Mouse (Mus musculus) frontal cortex, adult (tissue): Measurements from ENCODE around the gene Lnp1.
"Not testable (repeated sequence)": the region's sequence is repeated elsewhere in the genome, so short reads cannot be mapped to it uniquely, and the experiment has no call there.

ENCODE experiments used
- ATAC-seq: cut with Nextera tagmentation; 2 replicates; pipeline ENCODE4 v1.9.2; 2017; ENCODE audit warnings: mild to moderate bottlenecking, moderate library complexity, mixed read lengths; ENCODE audit not compliant: low TSS enrichment

Lnp1 gene

DNA sequence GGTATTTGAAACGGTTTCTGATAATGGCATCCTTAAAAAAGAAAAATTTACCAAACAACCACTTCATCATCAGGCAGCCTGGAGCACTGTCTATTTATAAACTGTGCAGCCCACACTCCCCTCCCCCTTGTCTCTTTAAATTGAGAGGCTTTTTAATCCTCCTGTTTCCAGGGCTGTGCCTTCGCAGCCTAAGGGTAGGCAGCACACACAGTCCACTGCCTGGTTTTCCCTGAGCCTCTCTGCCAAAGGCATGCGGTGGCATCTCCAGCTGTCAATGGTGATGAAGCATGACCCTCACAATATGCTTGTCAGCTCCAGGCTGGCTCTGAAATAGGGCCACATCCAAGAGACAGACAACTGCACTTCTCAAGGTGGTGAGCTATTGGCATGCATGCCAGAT is at the start of gene Lnp1:
TSS of gene Lnp1 (minus strand) at position 39 of the 400 bp plus-strand sequence.
- ATAC-seq: peak; percentile 50; the same call in 1 of the 2 replicates

DNA sequence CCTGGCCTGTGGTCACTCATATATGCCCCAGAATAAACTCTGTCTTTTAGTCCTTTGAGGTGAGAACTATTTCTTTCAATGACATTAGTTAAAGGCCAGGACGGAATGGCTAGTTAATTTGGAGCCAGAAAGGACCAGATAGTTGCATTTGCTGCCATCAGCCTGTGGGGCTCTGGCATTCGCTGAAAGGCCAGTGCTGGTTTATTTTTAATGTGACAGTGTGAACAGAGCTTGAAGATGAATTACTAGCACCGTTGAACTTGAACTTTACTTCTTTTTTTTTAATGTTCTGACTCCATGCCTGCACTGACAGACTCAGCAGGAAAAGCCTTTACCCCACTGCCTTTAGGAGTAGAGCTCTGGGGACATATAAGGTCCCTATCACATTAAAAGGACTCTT is 46.8 kb upstream of the Lnp1 start:
- ATAC-seq: no peak

DNA sequence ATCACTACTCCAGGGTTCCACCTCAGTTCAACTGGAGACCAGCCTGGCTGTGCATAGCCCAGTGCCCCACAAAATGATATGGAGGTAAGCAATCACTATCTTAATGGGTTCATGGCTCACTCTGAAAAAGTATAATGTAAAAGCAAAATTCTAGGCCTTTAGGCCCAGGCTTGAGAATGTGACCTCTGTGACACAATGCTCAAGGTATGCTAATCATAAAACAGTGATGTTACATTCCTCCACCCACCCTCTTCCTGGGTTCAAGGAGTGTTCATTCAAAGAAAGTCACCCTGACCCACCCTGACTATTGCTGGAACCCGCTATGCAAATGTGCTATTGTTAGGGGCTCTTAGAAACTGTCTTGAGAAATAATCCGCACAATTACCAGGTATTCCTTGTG is 30.4 kb upstream of the Lnp1 start:
- ATAC-seq: not testable (repeated sequence)

DNA sequence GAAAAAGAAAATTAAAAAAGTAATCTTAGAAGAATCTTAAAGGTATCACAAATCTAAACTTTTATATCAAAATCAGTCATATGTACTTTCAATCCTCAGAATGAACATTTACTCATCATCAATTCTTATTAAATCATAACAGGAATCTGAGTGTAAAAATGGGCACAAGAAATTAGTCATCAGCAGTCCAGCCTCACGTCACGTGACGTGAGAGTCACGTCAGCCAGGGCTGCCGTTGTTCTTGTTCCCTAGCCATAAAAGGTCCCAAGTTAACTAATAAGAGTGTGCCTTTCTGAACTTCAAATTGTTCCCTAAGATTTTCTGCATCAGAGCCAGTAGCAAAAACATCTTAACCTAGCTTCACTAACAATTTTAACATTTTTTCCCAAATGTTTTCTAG is 21.2 kb upstream of the Lnp1 start:
- no peak for ATAC-seq

DNA sequence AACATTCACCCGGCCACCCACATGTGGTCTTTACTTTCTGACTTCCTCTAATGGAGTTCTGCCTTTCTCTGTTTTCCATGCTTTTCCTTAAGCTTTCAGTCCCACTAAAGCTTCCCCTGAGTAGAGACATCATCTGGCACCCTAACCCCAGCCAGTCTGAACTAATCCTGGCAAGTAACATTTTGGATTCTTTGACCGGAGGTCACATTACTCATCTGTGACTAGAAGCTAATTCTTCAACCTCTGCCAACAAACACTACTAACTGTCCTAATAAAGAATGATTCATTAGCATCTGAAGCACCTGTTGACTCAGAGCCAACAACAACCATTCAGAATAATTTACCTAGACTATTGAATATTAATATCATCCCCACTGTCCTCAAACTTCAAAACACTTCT is 14.5 kb upstream of the Lnp1 start:
- no peak for ATAC-seq

DNA sequence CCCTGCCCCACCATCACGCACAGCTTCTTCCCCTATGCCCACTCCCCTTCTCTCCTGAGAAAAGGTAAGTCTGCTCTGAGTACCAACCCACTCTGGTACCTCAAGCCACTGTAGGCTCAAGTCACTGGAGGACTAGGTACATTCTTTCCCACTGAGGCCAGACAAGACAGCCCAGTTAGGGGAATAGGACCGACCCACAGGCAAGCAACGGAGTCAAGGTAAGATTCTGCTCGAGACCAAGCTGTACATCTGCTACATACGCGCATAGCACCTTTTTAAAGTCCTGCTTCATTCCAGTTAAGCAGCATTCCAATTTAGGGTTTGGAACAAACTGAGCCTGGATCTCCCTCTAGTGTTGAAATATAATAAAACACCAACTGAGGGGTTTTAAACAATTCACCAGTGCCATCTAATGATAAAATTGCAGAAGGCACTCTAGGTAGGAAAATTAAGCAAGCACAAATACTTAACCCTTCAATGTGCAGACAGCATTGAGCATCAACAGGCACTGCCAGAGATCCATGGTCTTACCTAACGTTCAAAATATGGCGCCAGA is 7.7 kb downstream of the Lnp1 start:
- peak; percentile 98 for ATAC-seq

DNA sequence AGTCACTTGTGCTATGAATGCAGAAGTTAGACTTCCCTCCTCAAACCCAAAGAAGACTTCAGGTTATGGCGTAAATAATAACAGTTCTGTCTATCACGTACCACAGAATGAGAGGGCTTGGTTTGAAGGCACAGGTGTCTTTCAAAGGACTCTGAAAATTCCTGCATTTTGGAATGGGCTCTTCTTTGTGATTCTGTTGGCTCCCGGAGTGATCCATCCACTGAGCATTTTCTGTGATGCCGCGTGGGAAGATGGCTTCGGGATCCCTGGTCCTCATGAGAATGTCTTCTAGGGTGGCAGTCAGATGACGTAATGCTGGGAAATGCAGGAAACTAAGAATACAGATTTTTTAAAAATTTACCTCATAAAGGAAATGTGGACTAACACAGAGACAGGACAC is 10.6 kb downstream of the Lnp1 start:
- no peak for ATAC-seq

DNA sequence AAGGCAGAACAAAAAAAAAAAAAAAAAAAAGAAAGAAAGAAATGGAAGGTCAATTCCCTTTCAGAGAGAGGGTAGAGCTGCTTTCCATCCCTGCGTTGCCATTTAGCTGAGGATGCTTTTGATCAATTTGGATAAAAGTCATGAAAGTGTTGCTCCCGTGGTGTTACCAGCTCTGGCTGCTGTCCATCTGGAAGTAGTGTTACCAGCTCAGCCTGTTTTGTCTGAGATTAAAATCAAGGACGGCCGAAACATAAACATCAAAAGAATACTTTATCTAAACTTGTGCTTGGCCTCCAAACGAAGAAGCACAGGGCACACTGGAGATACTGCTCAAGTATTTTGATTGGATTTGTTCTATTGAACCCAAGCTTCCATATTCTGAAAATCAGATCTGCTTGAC is 18.9 kb downstream of the Lnp1 start:
- no peak for ATAC-seq

DNA sequence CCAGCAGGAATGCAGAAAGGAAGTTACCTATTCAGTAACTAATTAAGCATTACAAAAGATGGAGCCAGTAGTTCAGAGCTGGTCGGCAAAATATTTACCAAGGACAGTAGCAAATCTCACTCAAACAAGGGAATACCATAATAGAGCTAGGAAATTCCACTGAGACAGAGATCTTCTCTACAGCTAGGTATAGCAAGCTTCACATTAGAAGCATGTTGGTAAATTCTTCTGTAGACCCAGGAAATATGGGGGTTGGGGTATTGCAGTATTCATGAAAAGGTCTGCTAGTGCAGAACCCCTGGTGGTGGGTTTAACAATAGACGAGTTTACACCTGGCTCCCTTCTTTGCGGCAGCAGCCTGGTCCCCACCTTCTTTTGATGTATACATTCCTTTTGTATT is 25.7 kb downstream of the Lnp1 start:
- not testable (repeated sequence) for ATAC-seq

DNA sequence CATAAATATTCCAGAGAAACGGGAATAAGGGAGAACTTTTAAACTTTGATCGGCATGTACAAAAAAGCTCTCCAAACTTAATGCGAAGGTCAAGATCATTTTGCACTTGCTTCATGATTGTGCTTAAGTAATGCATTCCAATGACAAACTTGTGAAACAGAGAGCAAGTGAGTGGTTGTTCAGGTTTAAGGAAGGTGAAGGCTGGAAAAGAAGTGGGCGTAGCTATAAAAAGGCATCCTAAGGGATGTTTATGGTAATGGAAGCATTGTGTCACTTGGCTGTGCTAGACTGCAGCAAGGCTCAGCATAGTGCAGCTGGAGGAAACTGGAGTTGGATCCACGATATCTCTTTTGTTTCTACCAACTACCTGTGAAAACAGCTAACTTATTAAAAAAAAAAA is 36.3 kb downstream of the Lnp1 start:
- no peak for ATAC-seq

DNA sequence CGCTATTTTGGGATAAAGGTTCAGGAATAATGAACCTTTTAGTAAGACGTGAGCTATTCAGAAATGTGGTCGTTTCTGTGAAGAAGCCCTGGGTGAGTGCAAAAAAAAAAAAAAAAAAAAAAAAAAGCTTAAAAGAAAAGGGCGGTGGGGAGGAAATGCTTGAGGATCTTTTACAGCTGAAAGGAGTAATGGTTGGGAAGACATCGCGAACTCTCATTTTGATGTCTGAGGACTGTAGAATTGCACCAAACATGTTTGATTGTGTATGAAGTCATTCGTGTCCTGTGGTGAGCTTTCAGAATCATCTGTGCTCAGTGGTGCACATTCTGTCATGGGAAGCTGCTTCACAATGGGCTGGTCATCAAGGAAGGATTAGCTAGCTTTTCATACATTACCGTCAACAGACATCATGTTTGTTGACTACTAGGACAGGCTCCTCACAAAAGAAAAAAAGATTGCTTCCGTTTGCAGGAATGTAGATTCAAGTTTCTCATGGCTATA is 41.2 kb downstream of the Lnp1 start:
- peak; percentile 43; the same call in 1 of the 2 replicates for ATAC-seq

DNA sequence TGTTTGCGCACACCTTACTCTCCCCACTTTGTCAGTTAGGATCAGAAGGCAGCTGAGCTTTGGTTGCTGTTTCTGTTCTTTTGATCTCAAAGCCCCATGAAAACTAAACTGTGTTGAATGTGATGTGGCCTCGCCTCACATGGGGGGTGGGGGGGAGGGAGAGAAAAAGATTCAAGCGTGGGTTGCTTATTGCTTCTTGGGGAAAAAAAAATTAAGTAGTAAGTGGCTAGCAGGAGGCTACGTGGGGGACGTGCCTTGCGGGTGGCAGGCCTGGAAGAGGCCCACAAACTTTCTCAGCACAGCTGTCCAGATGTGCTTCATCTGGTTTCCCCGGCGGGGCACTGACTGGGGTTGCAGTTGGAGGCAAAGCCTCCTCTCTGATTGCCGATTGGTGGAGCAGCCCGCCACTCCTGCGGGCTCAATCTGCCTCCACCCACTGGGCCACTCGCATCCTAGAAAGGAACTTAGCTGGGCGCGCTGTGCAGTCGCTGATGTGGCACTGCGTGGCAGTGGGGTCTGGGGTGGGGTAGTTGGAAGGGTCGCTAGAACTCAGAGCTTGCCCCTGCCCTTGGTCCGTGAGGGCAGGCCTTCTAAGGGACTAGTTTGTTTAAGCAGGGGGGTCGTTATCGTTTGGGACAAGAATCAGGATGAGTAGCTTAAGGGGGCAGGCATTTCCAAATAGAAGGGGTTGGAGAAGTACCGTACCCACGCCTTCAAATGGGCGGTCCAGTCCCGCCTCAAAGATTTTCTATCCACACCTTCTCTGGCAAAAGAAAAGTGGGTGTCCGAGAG is 41.8 kb downstream of the Lnp1 start, which contains the start of gene Tmem45a:
TSS of gene Tmem45a (minus strand) at position 343 of the 792 bp plus-strand sequence.
- peak; percentile 100 for ATAC-seq

DNA sequence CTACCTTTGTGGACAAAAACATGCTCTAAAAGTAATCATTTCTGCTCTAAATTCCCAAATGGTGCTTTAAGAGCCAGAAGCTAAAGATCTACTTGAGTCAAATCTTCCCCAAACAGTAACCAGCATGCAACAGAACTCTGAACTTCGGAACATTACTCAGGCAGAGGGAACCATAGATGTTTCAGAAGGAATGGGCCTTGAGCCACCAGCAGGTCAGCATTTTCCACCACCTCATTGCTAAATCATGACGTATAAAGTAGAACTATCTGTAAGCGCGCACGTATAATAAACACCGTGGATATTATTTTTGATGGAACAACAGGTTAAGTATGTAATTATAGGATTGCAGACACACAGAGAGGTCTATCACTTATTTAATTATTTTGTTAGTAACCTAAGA is 43.0 kb downstream of the Lnp1 start:
- ATAC-seq: no peak

DNA sequence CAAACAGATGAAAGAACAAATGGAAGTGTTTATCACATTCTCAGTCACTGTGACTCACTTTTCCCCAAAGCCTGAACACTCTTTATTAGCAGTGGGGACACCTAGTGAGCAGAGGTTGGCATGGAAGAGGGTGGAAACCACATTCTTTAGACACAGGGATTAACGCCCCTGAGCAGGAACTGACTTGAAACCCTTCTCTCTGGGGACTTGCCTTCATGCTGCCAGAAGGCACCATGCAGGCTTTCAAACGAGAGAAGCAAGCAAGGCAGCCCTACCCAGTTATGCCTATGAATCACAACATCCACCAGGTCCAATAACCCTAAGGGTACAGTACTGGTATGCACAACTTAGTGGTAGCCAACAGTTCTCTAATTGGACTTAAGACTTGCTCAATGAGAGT is 54.5 kb downstream of the Lnp1 start:
- no peak for ATAC-seq

DNA sequence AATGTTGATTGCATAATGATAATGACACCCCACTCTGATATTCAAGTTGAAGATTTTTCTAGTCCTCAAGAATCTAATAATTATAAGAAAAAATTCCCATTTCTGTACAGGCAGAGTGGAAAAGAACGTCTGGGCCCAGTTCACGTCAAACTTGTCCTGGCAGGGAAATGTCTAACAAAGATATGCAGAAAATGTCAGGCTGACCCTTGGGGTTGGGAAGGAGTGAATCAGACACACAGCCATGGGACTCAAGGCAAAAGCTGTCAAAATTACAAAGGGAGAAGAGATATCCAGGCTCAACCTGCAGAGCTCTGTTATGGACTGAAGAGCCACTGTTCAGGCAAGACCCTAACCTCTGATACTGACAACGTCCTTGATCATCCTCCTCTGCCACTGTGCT is 57.4 kb downstream of the Lnp1 start:
- ATAC-seq: no peak

DNA sequence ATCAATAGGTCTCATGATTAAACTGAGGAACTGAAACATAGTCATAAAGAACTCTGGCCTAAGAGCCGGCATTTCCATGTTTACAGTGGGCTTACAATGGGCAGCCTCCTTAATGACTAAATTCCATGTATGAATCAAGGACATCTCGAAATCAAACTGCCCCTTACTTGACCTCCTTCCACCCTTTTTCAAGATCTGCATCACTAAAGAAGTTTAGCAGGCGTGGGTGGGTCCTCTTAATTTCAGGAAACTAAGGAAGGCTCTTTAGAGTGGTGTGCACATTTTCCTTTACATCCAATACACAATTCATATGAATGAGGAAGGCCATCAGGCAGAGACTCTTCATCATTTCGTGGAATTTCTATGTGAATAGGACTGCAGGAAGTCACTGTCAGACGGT is 59.5 kb downstream of the Lnp1 start:
- no peak for ATAC-seq

DNA sequence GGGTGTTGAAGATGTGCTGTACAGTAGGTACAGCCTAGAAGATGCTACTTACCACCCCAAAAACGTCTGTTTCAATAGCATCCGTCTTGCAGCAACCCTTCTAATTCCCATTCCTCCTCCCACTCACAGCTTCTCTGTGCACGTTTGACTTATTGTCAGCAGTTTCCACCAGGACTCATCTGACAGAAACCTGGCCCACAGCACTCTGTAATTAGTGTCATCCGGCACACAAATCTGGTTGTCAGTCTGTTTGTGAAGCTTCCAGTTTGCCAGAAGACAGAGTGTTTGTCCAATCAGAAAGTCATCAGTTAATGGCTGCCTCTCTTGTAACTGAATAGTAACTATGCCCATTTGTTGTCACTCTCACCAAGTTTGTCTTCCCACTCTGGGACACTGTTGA is 60.3 kb downstream of the Lnp1 start:
- no peak for ATAC-seq
